Mouse (Mus musculus): Measurements from ENCODE around the gene Cplx3. TPM values are rescaled to one million over a fixed set of nuclear protein-coding genes. Genes with fewer than 3 reads are reported as not detected.
A peak's percentile ranks its signal among the peaks of the same experiment; 100 is the strongest.

The Cplx3 gene
- total and polyA plus RNA-seq, 3 experiments = 0.09 TPM; not detected in 2

DNA sequence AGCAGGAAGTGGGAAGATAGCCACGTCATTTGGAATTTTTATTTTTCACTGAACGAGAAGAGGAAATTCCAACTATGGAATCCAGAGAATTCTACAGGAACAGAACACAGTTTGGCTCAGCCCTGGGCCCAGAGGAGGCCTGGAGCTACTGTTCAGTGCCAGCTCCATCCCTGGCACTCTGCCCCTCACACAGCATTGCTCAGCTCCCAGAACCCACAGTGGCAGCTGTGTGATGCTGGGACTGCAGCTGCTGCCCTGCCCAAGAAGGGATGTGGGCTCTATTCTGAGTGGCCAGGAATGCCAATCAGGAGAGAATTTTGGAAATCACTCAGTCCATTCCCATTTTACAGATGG lies 4.8 kb downstream of the Cplx3 start:
- peaks cover 9 to 12% of the 10 kb centered on the region in 2 experiments for H3K4me1 ChIP-seq (ENCODE audit: control insufficient read depth in 1 of 2, insufficient read depth in 2 of 2)
- H3K36me3 ChIP-seq (replicated peaks in 1 of 2; ENCODE audit: control insufficient read depth in 1 of 2, insufficient read depth in 1 of 2, low read length in 1 of 2) = peaks cover 0 to 14% of the 10 kb centered on the region in 2 experiments
- no peak overlapping the region for H3K4me3 ChIP-seq (replicated peaks in 1 of 3; ENCODE audit: low read depth in 2 of 3, low read length in 2 of 3, poor library complexity in 1 of 3)
- H3K9ac ChIP-seq (ENCODE audit: insufficient read depth, low read depth) = no peak overlapping the region
- no peak for TF ChIP-seq MAZ (IDR thresholded peaks at IDR 0.05; ENCODE audit: low read depth, low read length)
- TF ChIP-seq USF2 (conservative IDR thresholded peaks at IDR 0.05; ENCODE audit: low read depth, low read length) = no peak
- no peak for TF ChIP-seq ELF1 (IDR thresholded peaks at IDR 0.05; ENCODE audit: low read depth, low read length)
- no peak for TF ChIP-seq E2F4 (IDR thresholded peaks at IDR 0.05; ENCODE audit: insufficient replicate concordance, low read depth, low read length)
- TF ChIP-seq MYC (IDR thresholded peaks at IDR 0.05; ENCODE audit: low read depth, low read length) = no peak
- TF ChIP-seq MAFK (IDR thresholded peaks at IDR 0.05; ENCODE audit: insufficient replicate concordance, low read length) = no peak
- no peak for TF ChIP-seq CTCF (conservative IDR thresholded peaks at IDR 0.05 in 1 of 2, IDR thresholded peaks at IDR 0.05 in 1 of 2; ENCODE audit: low read depth in 2 of 2, low read length in 2 of 2)
- H3K27me3 ChIP-seq (replicated peaks) = no peaks in the 10 kb centered on the region
- H3K4me2 ChIP-seq (ENCODE audit: insufficient read depth, low read depth, poor library complexity, severe bottlenecking) = no peak overlapping the region
- H3K9me3 ChIP-seq (replicated peaks; ENCODE audit: low read length) = no peaks in the 10 kb centered on the region
- no peak for DNase-seq (ENCODE audit: extremely low read depth)
- H3K79me2 ChIP-seq (replicated peaks; ENCODE audit: control insufficient read depth, extremely low read depth, insufficient read depth, poor library complexity, severe bottlenecking) = no peaks in the 10 kb centered on the region
- in situ Hi-C loops (cut with MboI; ENCODE audit: low pct_ligation_motif_present, low pct_unique_long_range_greater_than_20kb, low sequenced_read_pairs) = no loop called here
- no peak overlapping the region for H3K27ac ChIP-seq (ENCODE audit: insufficient read depth, low read depth)
- dilution Hi-C loops (cut with MboI; ENCODE audit: extremely low pct_ligation_motif_present, extremely low pct_unique_long_range_greater_than_20kb, low sequenced_read_pairs) = no loop called here

DNA sequence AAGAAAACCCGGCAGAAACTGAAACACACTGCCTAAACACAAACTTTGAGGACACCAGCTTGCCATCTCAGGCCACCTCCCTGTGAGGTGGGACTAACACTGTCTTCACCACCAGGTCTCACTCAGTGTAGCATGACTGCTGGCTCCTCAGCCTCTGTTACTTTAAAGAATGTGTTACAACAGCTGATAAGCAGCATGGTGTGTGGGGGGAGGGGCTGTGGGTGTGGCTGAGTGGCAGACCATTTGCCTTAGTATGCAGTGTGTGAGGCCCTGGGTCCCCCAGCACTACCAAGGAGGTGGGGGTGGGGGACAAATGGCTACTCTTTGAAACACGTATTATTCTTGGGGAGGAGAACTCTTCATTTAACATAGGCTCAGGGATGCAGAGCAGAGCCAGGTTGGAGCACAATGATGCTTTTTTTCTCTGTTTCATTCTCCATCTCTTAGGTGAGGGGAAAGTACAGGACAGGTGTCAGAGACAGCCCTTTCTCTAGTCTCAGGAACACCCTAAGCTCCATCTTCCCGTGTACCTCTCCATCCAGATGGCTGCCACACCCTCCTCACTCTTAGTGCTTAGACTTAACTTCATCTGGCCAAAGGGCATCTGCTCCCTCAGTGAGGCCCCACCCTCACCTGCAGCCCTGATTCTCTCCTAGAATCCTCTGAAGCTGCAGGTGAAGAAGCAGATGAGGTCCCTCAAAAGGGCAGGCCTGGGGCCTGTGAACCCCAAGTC lies 5.3 kb downstream of the Cplx3 start:
- Histone ChIP-seq H3K27me3 (replicated peaks) (no peaks in the 10 kb centered on the region), H3K36me3 (replicated peaks in 1 of 2; ENCODE audit: control insufficient read depth in 1 of 2, insufficient read depth in 1 of 2, low read length in 1 of 2) (peaks cover 0 to 17% of the 10 kb centered on the region in 2 experiments), H3K4me3 (replicated peaks in 1 of 3; ENCODE audit: low read depth in 2 of 3, low read length in 2 of 3, poor library complexity in 1 of 3) (peak overlapping the region in 1 of 3 experiments; percentile 10), H3K4me1 (ENCODE audit: control insufficient read depth in 1 of 2, insufficient read depth in 2 of 2) (peaks cover 6 to 10% of the 10 kb centered on the region in 2 experiments), H3K9me3 (replicated peaks; ENCODE audit: low read length) (no peaks in the 10 kb centered on the region), H3K27ac (ENCODE audit: insufficient read depth, low read depth) (no peak overlapping the region), H3K4me2 (ENCODE audit: insufficient read depth, low read depth, poor library complexity, severe bottlenecking) (peak overlapping the region; percentile 33; the same call in 1 of the 2 replicates), H3K79me2 (replicated peaks; ENCODE audit: control insufficient read depth, extremely low read depth, insufficient read depth, poor library complexity, severe bottlenecking) (no peaks in the 10 kb centered on the region), H3K9ac (ENCODE audit: insufficient read depth, low read depth) (no peak overlapping the region)
- no peak for DNase-seq (ENCODE audit: extremely low read depth)
- dilution Hi-C loops (cut with MboI; ENCODE audit: extremely low pct_ligation_motif_present, extremely low pct_unique_long_range_greater_than_20kb, low sequenced_read_pairs) = no loop called here
- TF ChIP-seq CHD1 (IDR thresholded peaks at IDR 0.05; ENCODE audit: low read depth, low read length) = no peak
- in situ Hi-C loops (cut with MboI; ENCODE audit: low pct_ligation_motif_present, low pct_unique_long_range_greater_than_20kb, low sequenced_read_pairs) = no loop called here

DNA sequence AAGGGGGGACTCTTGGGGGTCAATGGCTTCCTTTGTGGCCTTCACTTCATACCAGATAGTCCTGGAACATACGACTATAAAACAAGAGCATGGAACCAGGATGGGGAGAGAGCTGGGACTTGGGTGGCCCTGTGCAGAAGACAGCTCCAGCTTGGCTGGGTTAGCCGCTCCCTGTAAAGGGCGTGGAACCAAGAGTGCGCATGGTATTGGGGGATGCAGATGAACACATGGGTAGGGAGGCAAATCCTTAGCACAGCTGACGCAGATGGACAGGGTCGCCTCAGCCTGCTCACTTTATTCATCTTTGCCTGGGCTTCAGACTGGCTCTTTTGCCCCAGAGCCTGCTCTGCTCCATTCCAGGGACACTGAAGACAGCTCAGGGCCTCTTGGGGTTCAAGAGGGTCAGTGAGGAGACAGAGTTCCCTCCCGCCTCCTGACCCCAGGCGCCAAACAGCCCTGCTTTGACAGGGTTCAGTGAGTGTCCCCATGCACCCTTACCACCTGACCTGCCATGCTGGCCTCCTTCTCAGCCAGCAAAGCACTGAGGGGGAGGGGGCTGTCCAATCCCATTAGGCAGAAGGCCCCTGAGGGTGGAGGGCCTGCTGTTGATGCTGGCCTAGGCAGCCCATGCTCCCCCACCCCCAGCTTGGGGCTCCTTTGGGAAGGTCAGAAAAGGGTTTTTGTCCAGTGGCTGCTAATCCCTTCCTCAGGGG lies 7.1 kb downstream of the Cplx3 start:
- dilution Hi-C loops (cut with MboI; ENCODE audit: extremely low pct_ligation_motif_present, extremely low pct_unique_long_range_greater_than_20kb, low sequenced_read_pairs) (no loop called here), in situ Hi-C loops (cut with MboI; ENCODE audit: low pct_ligation_motif_present, low pct_unique_long_range_greater_than_20kb, low sequenced_read_pairs) (no loop called here)
- Histone ChIP-seq H3K27ac (ENCODE audit: insufficient read depth, low read depth) (no peak overlapping the region), H3K4me2 (ENCODE audit: insufficient read depth, low read depth, poor library complexity, severe bottlenecking) (no peak overlapping the region), H3K9me3 (replicated peaks; ENCODE audit: low read length) (no peaks in the 10 kb centered on the region), H3K4me3 (replicated peaks in 1 of 3; ENCODE audit: low read depth in 2 of 3, low read length in 2 of 3, poor library complexity in 1 of 3) (no peak overlapping the region), H3K4me1 (ENCODE audit: control insufficient read depth in 1 of 2, insufficient read depth in 2 of 2) (peaks cover 6 to 10% of the 10 kb centered on the region in 2 experiments), H3K79me2 (replicated peaks; ENCODE audit: control insufficient read depth, extremely low read depth, insufficient read depth, poor library complexity, severe bottlenecking) (no peaks in the 10 kb centered on the region), H3K9ac (ENCODE audit: insufficient read depth, low read depth) (no peak overlapping the region), H3K36me3 (replicated peaks in 1 of 2; ENCODE audit: control insufficient read depth in 1 of 2, insufficient read depth in 1 of 2, low read length in 1 of 2) (peaks cover 15 to 33% of the 10 kb centered on the region in 2 experiments), H3K27me3 (replicated peaks) (no peaks in the 10 kb centered on the region)
- DNase-seq (ENCODE audit: extremely low read depth) = no peak
- no peak for TF ChIP-seq UBTF (IDR thresholded peaks at IDR 0.05; ENCODE audit: low read depth, low read length)
- no peak for TF ChIP-seq GABPA (IDR thresholded peaks at IDR 0.05; ENCODE audit: insufficient replicate concordance, low read depth, low read length)
- no peak for TF ChIP-seq USF1 (IDR thresholded peaks at IDR 0.05; ENCODE audit: low read depth, low read length)
- TF ChIP-seq ZMIZ1 (IDR thresholded peaks at IDR 0.05; ENCODE audit: low read depth, low read length) = no peak
- TF ChIP-seq NELFE (IDR thresholded peaks at IDR 0.05; ENCODE audit: low read depth, low read length) = no peak
- no peak for TF ChIP-seq SMC3 (IDR thresholded peaks at IDR 0.05; ENCODE audit: low read depth, low read length)
- no peak for TF ChIP-seq POLR2AphosphoS2 (IDR thresholded peaks at IDR 0.05; ENCODE audit: low read depth, low read length)
- no peak for TF ChIP-seq HCFC1 (IDR thresholded peaks at IDR 0.05; ENCODE audit: low read depth, low read length)
- no peak for TF ChIP-seq TCF12 (IDR thresholded peaks at IDR 0.05; ENCODE audit: low read depth, low read length)
- TF ChIP-seq ELF1 (IDR thresholded peaks at IDR 0.05; ENCODE audit: low read depth, low read length) = no peak
- no peak for TF ChIP-seq ZKSCAN1 (IDR thresholded peaks at IDR 0.05; ENCODE audit: borderline replicate concordance, low read depth, low read length)
- TF ChIP-seq CHD1 (IDR thresholded peaks at IDR 0.05; ENCODE audit: low read depth, low read length) = no peak
